8 mouse cellular contexts compared by ENCODE assay signal in the genomic region with DNA sequence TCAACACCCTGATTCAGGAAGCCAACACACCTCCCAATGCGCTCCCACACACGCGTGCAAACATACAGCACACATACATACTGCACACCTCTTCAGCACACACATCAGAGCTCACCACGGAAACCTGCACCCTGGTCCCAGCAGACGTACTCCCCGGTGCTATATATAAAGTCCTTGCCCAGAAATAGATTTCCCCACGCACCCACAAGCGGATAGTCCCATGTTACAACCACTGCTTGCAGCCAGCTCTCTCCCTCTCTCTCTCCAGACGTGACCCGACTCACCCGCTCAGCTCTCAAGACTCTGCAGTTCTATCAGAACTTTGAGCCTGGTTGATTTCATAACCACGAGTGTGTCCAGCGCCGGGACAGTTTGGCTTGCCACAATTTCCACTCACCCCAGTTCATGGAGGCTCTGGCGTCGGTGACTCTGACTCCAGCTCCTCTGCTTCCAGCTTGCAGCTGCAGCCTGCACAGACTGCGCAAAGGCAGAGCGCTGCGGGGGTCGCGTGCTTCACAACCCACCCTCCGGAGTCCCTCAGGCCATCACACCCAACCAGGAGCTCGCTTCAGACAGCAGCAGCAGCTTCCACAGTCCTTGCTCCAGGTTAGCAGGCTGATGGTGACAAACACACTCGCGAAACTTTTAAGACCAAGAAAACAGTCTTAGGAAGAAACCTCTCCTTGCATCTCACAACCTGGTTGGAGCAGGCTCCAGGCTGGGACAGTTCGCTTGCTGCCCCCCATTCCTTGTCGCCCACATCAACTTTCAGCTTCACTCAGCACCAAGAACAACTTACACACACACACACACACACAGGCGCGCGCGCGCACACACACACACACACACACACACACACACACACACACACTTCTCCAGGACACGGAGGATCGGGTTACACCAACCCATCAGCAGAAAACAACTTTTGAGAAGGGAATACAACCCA. TPM values are rescaled to one million over a fixed set of nuclear protein-coding genes. Genes with fewer than 3 reads are reported as not detected.
A peak's percentile ranks its signal among the peaks of the same experiment; 100 is the strongest.
DNase-seq lines count a peak whose midpoint lies in the region; ATAC-seq and TF ChIP-seq lines count a peak whose summit lies in the region.

No protein-coding gene starts in this region.

- peak; percentile 82 for ATAC-seq in forebrain, embryonic 11.5 days (replicated peaks; ENCODE audit: low FRiP score)
- ATAC-seq in heart, embryonic 13.5 days (ENCODE audit: extremely low read depth, insufficient number of reproducible peaks, low FRiP score, low TSS enrichment), result peak; percentile 31
- ATAC-seq in kidney, embryonic 16.5 days (ENCODE audit: low FRiP score, low TSS enrichment), result peak; percentile 65
- peak; percentile 62 for ATAC-seq in midbrain, postnatal 0 days (ENCODE audit: low FRiP score)

- H3K4me3 ChIP-seq in forebrain, embryonic 11.5 days (ENCODE audit: low read depth, low read length), result peak overlapping the region; percentile 54
- peak overlapping the region; percentile 89 for H3K4me3 ChIP-seq in heart, embryonic 13.5 days
- H3K4me3 ChIP-seq in kidney, embryonic 16.5 days (ENCODE audit: low read length), result peak overlapping the region; percentile 87
- peak overlapping the region; percentile 77 for H3K4me3 ChIP-seq in midbrain, postnatal 0 days (ENCODE audit: low read depth, low read length)
- peak overlapping the region; percentile 39 for H3K4me3 ChIP-seq in testis, adult 2 months (ENCODE audit: control insufficient read depth, low read depth, low read length)

- peak; percentile 12 for DNase-seq in thymus, postnatal 4 days
- no peak for DNase-seq in thymus, postnatal 25 days
- peak; percentile 71 for DNase-seq in forebrain, embryonic 11.5 days (ENCODE audit: low spot score)
- DNase-seq in liver, result peak; percentile 15
- DNase-seq in midbrain, postnatal 0 days (ENCODE audit: low spot score), result peak; percentile 36

- no peak for TF ChIP-seq CTCF in midbrain, postnatal 0 days (IDR thresholded peaks at IDR 0.05)
- TF ChIP-seq CTCF in testis, adult 2 months (IDR thresholded peaks at IDR 0.05; ENCODE audit: control insufficient read depth, insufficient read depth, insufficient replicate concordance, low read depth, low read length), result no peak

- peak overlapping the region; percentile 49 for H3K9ac ChIP-seq in forebrain, embryonic 11.5 days (ENCODE audit: low read length)
- H3K9ac ChIP-seq in heart, embryonic 13.5 days, result peak overlapping the region; percentile 93
- peak overlapping the region; percentile 79 for H3K9ac ChIP-seq in kidney, embryonic 16.5 days (replicated peaks; ENCODE audit: low read length)
- H3K9ac ChIP-seq in midbrain, postnatal 0 days (replicated peaks; ENCODE audit: low read length, poor library complexity, severe bottlenecking), result peak overlapping the region; percentile 36

- H3K4me2 ChIP-seq in forebrain, embryonic 11.5 days (ENCODE audit: low read depth, low read length, severe bottlenecking), result peak overlapping the region; percentile 70
- H3K4me2 ChIP-seq in heart, embryonic 13.5 days, result peak overlapping the region; percentile 80
- peak overlapping the region; percentile 76 for H3K4me2 ChIP-seq in kidney, embryonic 16.5 days (replicated peaks; ENCODE audit: low read depth, low read length)
- H3K4me2 ChIP-seq in midbrain, postnatal 0 days (ENCODE audit: low read depth, low read length, poor library complexity, severe bottlenecking), result peak overlapping the region; percentile 94

- no peaks in the 10 kb centered on the region for H3K27me3 ChIP-seq in forebrain, embryonic 11.5 days (ENCODE audit: control insufficient read depth, insufficient read depth, low read length)
- H3K27me3 ChIP-seq in heart, embryonic 13.5 days (replicated peaks), result no peaks in the 10 kb centered on the region
- H3K27me3 ChIP-seq in kidney, embryonic 16.5 days (ENCODE audit: insufficient read depth, low read length), result no peaks in the 10 kb centered on the region
- H3K27me3 ChIP-seq in midbrain, postnatal 0 days (ENCODE audit: insufficient read depth, low read length), result no peaks in the 10 kb centered on the region
- no peaks in the 10 kb centered on the region for H3K27me3 ChIP-seq in testis, adult 2 months (ENCODE audit: control insufficient read depth, insufficient read depth, low read length)

- H3K27ac ChIP-seq in forebrain, embryonic 11.5 days (ENCODE audit: low read depth, low read length), result no peak overlapping the region
- H3K27ac ChIP-seq in heart, embryonic 13.5 days (replicated peaks), result peak overlapping the region; percentile 98
- peak overlapping the region; percentile 92 for H3K27ac ChIP-seq in kidney, embryonic 16.5 days (ENCODE audit: low read length)
- H3K27ac ChIP-seq in midbrain, postnatal 0 days (ENCODE audit: low read depth, low read length), result no peak overlapping the region
- H3K27ac ChIP-seq in testis, adult 2 months (ENCODE audit: control insufficient read depth, insufficient read depth, low read depth, low read length), result no peak overlapping the region

- no peaks in the 10 kb centered on the region for H3K36me3 ChIP-seq in forebrain, embryonic 11.5 days (ENCODE audit: control insufficient read depth, insufficient read depth, low read length)
- H3K36me3 ChIP-seq in heart, embryonic 13.5 days, result no peaks in the 10 kb centered on the region
- no peaks in the 10 kb centered on the region for H3K36me3 ChIP-seq in kidney, embryonic 16.5 days (ENCODE audit: insufficient read depth, low read length)
- H3K36me3 ChIP-seq in midbrain, postnatal 0 days (ENCODE audit: insufficient read depth, low read length), result no peaks in the 10 kb centered on the region
- no peaks in the 10 kb centered on the region for H3K36me3 ChIP-seq in testis, adult 2 months (ENCODE audit: control insufficient read depth, insufficient read depth, low read length)

- peaks cover 3% of the 10 kb centered on the region; the same call in 1 of the 2 replicates for H3K4me1 ChIP-seq in forebrain, embryonic 11.5 days (replicated peaks; ENCODE audit: control insufficient read depth, insufficient read depth, low read length)
- peaks cover 49% of the 10 kb centered on the region for H3K4me1 ChIP-seq in heart, embryonic 13.5 days
- peaks cover 20% of the 10 kb centered on the region for H3K4me1 ChIP-seq in kidney, embryonic 16.5 days (ENCODE audit: insufficient read depth, low read length)
- H3K4me1 ChIP-seq in midbrain, postnatal 0 days (ENCODE audit: insufficient read depth, low read length), result no peaks in the 10 kb centered on the region
- H3K4me1 ChIP-seq in testis, adult 2 months (ENCODE audit: control insufficient read depth, insufficient read depth, low read length), result peaks cover 5% of the 10 kb centered on the region

- TF ChIP-seq POLR2A in testis, adult 2 months (IDR thresholded peaks at IDR 0.05; ENCODE audit: control insufficient read depth, low read depth, low read length), result no peak

- no peaks in the 10 kb centered on the region for H3K9me3 ChIP-seq in forebrain, embryonic 11.5 days (ENCODE audit: control insufficient read depth, low read length)
- no peaks in the 10 kb centered on the region for H3K9me3 ChIP-seq in heart, embryonic 13.5 days
- no peaks in the 10 kb centered on the region for H3K9me3 ChIP-seq in kidney, embryonic 16.5 days (ENCODE audit: low read length)
- H3K9me3 ChIP-seq in midbrain, postnatal 0 days (ENCODE audit: low read length), result no peaks in the 10 kb centered on the region

- 10% methylated on average over 34 of the region's 34 CpGs for WGBS in forebrain, embryonic 11.5 days
- 3% methylated on average over 29 of the region's 34 CpGs for WGBS in heart, embryonic 13.5 days
- WGBS in kidney, embryonic 16.5 days, result 2% methylated on average over 34 of the region's 34 CpGs
- WGBS in midbrain, postnatal 0 days, result 8% methylated on average over 34 of the region's 34 CpGs

RNA-seq across cellular contexts. Expression of a gene that starts 1.2 kb away (rescaled TPM):
- polyA plus RNA-seq in forebrain, embryonic 11.5 days (2014; fragmentation: Nextera tagmentation; extraction: Ambion mirVana), result 8.1 and 8.9 TPM in 2 replicates
- polyA plus RNA-seq in heart, embryonic 13.5 days (2015; fragmentation: Nextera tagmentation; extraction: Ambion mirVana), result 52.3 and 55.4 TPM in 2 replicates
- 68.4 and 74.8 TPM in 2 replicates for polyA plus RNA-seq in kidney, embryonic 16.5 days (2015; fragmentation: Nextera tagmentation; extraction: Ambion mirVana)
- 7.9 and 11.3 TPM in 2 replicates for total RNA-seq in midbrain, postnatal 0 days (2014; rRNA removed)
- polyA plus RNA-seq in midbrain, postnatal 0 days (2015; fragmentation: Nextera tagmentation; extraction: Ambion mirVana), result 9.7 and 11.8 TPM in 2 replicates
- 1.2 and 2.4 TPM in 2 replicates for polyA plus RNA-seq in testis, adult 2 months (2012; rRNA removed)

Comparison
In these comparisons a context has a peak if more than half of its experiments do, and no peak if none do; other contexts are left out.
1. ATAC-seq: peak in every context shown above with its lines; median percentile 82 in forebrain, embryonic 11.5 days; 65 in kidney, embryonic 16.5 days; 62 in midbrain, postnatal 0 days; 31 in heart, embryonic 13.5 days.
2. H3K27ac ChIP-seq: peak in heart, embryonic 13.5 days (single experiment) and kidney, embryonic 16.5 days (single experiment); none in forebrain, embryonic 11.5 days (single experiment), midbrain, postnatal 0 days (single experiment) and testis, adult 2 months (single experiment).
3. H3K4me3 ChIP-seq: peak in every context shown above with its lines; median percentile 89 in heart, embryonic 13.5 days; 87 in kidney, embryonic 16.5 days; 77 in midbrain, postnatal 0 days; 54 in forebrain, embryonic 11.5 days; 39 in testis, adult 2 months.
4. H3K9ac ChIP-seq: peak in every context shown above with its lines; median percentile 93 in heart, embryonic 13.5 days; 79 in kidney, embryonic 16.5 days; 49 in forebrain, embryonic 11.5 days; 36 in midbrain, postnatal 0 days.
5. Peak in every context shown above with its lines, with median percentiles within 50 percentile points of each other: H3K4me2 ChIP-seq.